Mouse (Mus musculus) frontal cortex, adult (tissue): Measurements from ENCODE around the gene Ak6.

ENCODE experiments used
- ATAC-seq: cut with Nextera tagmentation; 2 replicates; pipeline ENCODE4 v1.9.2; 2017; ENCODE audit warnings: mild to moderate bottlenecking, moderate library complexity, mixed read lengths; ENCODE audit not compliant: low TSS enrichment

The Ak6 gene

DNA sequence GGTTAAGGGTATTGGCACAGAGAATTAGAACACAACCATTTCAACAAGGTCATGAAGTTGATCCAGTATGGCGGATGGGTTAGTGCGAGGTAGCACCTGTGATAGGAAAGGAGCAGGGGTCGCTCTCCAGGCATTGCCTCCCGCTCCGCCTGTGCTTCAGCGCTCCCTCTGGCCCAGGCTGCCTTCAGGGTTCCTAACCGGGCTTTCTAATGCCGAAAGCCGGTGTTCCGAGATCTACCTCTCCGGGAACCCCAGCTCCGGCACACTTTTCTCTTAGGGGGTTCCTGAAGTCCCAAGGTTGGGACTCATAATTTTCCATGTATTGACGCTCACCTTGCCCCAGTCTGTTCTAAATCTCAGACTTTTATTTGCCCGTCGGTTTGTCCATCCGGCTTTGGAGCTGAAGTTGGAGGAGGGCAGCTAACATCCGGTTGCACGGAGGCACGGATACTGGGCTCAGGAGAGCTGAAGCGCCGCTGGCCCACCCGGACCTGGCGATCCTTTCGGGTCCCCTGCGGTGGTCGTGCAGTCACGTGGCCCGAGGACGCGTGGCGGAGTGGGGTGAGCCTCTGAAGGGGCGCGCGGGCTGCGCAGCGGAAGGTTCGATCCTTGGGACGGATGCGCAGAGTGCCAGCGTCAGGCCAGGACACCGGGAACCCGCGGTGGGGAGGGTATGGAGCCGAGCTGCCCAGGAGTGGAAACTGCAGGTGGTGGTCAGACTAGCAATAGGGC lies 18.7 kb downstream of the Ak6 start, which contains the start of gene Ccdc125:
TSS of gene Ccdc125 (plus strand) at position 427 of the 732 bp plus-strand sequence.
- no peak for ATAC-seq

DNA sequence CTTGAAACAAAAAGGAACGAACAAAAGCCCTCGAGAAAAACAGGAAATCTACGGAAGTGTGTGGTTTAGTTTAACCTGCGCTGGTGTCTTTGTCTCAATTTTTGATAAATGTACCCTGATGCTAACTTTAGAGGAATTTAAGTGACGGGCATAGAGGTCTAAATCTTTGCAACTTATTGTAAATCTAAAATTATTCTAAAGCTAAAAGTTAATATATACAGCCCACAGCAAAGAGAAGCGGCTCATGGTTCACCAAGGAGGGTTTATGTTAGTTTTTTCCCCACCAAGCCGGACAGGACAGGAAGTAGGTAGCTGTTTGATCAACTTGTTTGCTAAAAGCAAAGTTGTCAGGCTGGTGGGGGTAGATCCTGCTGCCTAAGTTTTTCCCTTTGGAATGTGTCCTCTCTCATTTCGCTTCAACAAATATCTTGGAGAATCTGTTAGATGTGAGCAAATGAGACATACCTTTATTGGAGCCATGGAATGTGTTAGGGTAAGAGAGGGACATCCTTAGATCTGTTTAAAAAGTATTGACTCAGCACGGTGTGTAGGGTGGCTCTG lies 19.5 kb downstream of the Ak6 start:
- no peak for ATAC-seq

DNA sequence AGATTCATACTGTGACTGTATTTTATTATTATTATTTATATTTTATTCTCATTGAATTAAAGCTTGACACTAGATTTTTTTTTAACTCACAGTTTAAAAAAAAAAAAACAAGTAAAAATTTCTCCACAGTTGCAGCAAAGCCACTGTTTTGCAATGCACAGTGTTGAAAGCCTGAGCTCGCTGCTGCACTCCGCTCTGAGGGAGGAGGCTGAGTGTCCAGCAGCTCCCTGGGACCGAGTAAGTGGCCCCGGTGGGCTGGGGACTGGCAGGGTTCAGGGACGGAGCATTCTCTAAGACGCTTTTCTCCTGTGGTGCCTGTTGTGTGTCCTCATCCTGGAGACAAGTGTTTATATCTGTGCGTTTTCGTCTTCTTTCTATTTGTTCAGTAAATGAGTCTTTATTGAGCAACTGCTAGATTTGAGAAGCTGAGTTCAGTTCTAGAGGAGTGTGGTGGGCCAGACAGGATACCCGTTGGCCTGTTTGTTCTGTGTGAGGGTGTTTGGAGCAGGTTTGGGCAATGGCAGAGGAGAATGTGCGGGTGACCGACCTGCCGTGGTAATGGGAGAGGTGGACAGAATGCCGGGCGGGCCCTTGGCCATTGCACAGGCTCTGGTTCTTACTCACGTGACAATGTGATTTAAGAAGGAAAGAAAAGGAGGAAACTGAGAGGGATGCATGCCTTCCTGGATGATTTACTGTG lies 25.3 kb downstream of the Ak6 start:
- no peak for ATAC-seq

DNA sequence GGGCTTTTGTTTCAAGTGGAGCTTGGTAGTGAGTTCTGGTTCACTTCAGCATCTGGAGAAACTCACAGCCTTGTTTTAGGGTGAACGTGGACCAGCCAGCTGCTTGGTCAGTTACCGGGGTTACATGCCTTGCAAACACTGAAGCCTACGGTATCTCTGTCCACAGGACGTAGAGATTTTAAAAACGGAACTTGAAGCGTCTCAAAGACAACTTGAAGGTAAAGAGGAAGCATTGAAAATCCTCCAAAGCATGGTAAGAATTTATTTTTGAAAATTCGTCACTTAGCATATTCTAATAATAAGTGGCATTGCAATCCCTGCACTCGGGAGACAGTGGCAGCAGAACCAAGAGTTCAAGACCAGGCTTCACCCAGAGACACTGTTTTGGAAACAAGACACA lies 30.8 kb downstream of the Ak6 start:
- ATAC-seq, result no peak

DNA sequence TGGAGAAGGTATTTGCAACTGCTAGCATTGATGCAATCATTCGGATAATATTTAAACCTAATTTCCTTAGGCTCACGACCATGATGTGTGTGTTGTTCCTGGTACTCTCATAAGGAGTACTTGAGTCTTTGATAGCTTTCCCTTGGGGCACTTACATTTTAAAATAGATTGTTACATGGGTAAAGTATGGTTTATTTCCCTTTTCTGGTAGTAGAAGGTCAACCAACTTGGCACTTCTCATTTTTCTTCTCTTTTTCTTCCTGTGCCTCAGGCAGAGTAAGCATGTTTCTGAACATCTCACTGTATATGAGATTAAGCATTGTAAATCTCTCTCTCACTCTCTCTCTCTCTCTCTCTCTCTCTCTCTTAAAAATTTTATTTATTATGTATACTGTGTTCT lies 32.1 kb downstream of the Ak6 start:
- no peak for ATAC-seq

DNA sequence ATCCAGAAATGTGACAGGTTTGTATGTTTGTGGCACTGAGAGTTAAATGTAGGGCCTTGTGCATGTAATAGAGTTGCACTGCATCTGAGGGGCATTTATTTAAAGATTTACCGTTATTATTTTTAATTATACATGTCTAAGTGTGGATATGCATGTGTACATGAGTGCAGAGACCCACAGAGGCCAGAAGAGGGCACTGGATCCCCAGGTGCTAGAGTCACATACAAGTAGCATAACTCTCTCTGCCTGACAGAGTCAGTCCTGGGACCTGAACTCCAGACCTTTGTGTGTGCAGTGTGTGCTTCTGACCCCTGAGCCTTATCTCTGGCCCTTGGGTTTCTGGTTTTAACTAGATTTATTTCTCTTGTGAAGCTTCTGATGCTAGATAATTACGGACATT lies 33.6 kb downstream of the Ak6 start:
- ATAC-seq, result no peak

DNA sequence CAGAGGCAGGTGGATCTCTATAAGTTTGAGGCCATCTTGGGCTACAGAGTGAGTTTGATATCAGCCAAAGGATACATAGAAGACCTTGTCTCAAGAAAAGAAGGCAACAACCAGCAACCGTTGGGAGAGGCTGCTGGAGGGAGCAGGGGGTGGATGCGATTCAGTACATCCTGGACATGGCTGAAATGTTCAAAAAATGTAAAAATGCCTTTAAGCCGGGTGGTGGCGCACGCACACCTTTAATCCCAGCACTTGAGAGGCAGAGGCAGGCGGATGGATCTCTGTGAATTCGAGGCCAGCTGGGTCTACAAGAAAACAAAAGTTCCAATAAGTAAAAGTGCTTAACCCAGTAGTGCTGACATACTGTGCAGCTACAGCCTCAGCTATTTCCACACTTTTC lies 36.7 kb downstream of the Ak6 start:
- ATAC-seq, result no peak

DNA sequence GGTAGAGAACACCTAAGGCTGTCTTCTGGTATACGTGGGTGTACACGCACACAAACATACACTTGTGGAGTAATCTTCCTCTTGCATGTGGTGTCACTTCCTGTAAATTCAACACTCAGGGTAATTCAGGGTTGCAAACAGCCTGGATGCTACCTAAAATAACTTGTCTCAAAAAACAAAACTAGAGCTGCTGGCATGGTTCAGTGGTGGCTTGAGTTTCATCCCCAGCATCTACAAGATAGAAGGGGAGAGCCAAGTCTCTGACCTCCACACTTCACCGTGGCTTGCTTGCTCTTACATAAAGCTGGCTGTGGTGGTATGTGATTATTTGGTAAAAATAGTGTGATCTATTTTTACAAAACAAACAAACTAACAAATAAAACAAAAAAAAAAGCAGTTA lies 46.8 kb downstream of the Ak6 start:
- ATAC-seq, result no peak

DNA sequence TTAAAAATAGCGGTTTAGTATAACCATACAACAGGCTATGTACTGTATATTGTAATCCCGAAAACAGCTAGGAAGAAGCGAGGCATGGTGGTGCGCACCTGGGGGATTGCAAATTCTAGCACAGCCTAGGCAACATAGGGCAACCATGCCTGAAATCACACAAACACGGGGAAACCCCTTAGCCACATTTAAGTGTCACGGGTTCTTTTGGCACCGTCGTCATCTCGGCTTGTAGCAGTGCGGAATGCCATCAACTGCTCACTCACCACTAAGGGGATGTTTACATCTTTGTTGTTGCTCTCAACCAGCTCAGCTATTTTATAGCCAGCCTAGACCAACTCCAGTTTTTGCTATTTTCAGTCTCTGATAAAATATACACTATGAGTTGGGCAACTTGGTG lies 48.1 kb downstream of the Ak6 start:
- no peak for ATAC-seq

DNA sequence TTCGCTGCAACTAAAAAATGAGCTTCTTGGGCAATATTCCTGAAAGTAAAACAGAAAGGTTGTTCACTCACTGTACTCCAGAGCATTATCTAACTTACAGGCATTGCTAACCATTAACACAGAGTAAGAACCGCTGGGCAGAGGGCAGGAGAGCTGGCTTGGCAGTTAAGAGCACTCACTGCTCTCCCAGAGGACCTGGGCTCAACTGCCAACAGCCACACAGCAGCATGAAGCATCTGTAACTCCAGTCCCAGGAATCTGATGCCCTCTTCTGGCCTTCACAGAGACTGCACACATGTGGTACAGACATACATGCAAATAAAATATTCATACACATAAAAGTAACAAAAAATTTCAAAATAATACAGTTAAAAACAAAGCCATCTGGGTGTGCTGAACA lies 52.7 kb downstream of the Ak6 start:
- no peak for ATAC-seq

DNA sequence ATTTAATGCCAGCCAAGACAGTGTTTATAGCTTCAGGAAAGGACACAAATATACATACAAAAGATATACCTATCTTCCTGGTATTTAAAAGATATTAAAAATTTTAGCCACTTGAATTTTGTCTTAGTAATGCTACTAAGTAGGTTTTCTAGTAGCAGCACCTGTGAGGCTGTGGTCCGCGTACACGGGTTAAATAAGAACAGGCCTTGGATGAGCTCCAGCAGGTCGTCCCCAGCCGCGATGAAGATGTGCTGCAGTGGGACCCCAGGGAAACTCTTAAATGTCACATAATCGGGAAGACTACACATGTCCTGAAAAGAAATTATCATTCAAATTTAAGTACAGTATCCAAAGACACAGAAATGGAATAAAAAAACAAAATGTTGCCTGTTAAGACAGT lies 55.4 kb downstream of the Ak6 start:
- ATAC-seq, result no peak

DNA sequence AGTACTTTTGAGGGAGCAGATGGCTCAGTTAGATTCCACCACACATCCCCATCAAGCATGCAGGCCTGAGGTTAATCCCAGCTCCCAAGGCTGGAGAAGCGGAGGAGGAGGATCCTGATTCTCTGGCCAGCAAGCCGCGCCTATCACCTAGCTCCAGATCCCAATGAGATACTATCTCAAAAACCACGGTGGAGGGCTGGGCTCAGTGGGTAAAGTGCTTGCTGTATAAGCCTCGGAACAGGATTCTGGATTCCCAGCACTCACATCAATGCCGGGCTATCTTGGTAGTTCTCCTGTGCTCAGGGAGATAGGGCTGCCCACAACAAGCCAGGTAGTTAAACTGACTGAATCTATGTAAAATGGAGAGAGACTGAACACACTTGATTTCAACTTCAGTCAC lies 64.7 kb downstream of the Ak6 start:
- no peak for ATAC-seq
